Mouse (Mus musculus) myocyte (in vitro differentiated cells): ENCODE results near the gene Fat2. TPM values are rescaled to one million over a fixed set of nuclear protein-coding genes. Genes with fewer than 3 reads are reported as not detected.

Experiments used
- H3K27me3 ChIP-seq: one replicate; pipeline ENCODE4 v1.6.1; 2011; ENCODE audit not compliant: control insufficient read depth, insufficient read depth, insufficient read length
- H3K36me3 ChIP-seq: one replicate; pipeline ENCODE4 v1.6.1; 2011; ENCODE audit not compliant: control insufficient read depth, insufficient read depth
- H3K4me2 ChIP-seq: one replicate; pipeline ENCODE4 v1.6.1; 2011; ENCODE audit warnings: low read depth, control low read depth
- H3K4me3 ChIP-seq: one replicate; pipeline ENCODE4 v1.5.1; 2011; ENCODE audit warnings: mild to moderate bottlenecking, control low read depth, moderate library complexity
- H3K79me2 ChIP-seq: one replicate; pipeline ENCODE4 v1.6.1; 2011; ENCODE audit not compliant: control insufficient read depth, insufficient read depth
- H3ac ChIP-seq: one replicate; pipeline ENCODE4 v1.6.1; 2011; ENCODE audit not compliant: control insufficient read depth, insufficient read length
- CEBPB ChIP-seq: IDR thresholded peaks from 2 replicates; pipeline ENCODE4 v1.6.1; 2011; ENCODE audit warnings: mild to moderate bottlenecking, moderate library complexity; ENCODE audit not compliant: poor library complexity, insufficient read depth, severe bottlenecking
- E2F4 ChIP-seq: IDR thresholded peaks from one replicate; pipeline ENCODE4 v1.6.1; 2011; ENCODE audit warnings: mild to moderate bottlenecking, control low read depth, moderate library complexity; ENCODE audit not compliant: insufficient read depth
- MAX ChIP-seq: IDR thresholded peaks from one replicate; pipeline ENCODE4 v1.6.1; 2011; ENCODE audit warnings: low read depth, mild to moderate bottlenecking, control low read depth
- MYOD1 ChIP-seq, 3 experiments: IDR thresholded peaks; one replicate each; pipeline ENCODE4 v1.6.1; 2011; ENCODE audit warnings: control low read depth in 2 of 3, low read depth in 2 of 3, mild to moderate bottlenecking in 2 of 3, moderate library complexity in 1 of 3; ENCODE audit not compliant: insufficient read length in 2 of 3, control insufficient read depth in 1 of 3
- MYOG ChIP-seq, 3 experiments: IDR thresholded peaks; one replicate each; pipeline ENCODE4 v1.6.1; 2011; ENCODE audit warnings: control low read depth in 2 of 3, low read depth in 2 of 3, mild to moderate bottlenecking in 2 of 3; ENCODE audit not compliant: insufficient read length in 2 of 3, control insufficient read depth in 1 of 3, insufficient read depth in 1 of 3
- POLR2A ChIP-seq: IDR thresholded peaks from one replicate; pipeline ENCODE4 v1.6.1; 2011; ENCODE audit warnings: low read depth, mild to moderate bottlenecking, control low read depth, moderate library complexity; ENCODE audit not compliant: insufficient read length
- POLR2AphosphoS2 ChIP-seq: IDR thresholded peaks from one replicate; pipeline ENCODE4 v1.6.1; 2011; ENCODE audit warnings: low read depth, control low read depth; ENCODE audit not compliant: insufficient read length
- REST ChIP-seq: IDR thresholded peaks from one replicate; pipeline ENCODE4 v1.6.1; 2011; ENCODE audit warnings: mild to moderate bottlenecking, control low read depth, moderate library complexity; ENCODE audit not compliant: insufficient read depth, insufficient read length
- SRF ChIP-seq: IDR thresholded peaks from one replicate; pipeline ENCODE4 v1.6.1; 2011; ENCODE audit warnings: low read depth; ENCODE audit not compliant: control insufficient read depth, insufficient read length
- TCF12 ChIP-seq: IDR thresholded peaks from one replicate; pipeline ENCODE4 v1.6.1; 2011; ENCODE audit warnings: mild to moderate bottlenecking, control low read depth; ENCODE audit not compliant: poor library complexity, insufficient read depth, severe bottlenecking
- TCF3 ChIP-seq: IDR thresholded peaks from one replicate; pipeline ENCODE4 v1.6.1; 2011; ENCODE audit warnings: low read depth, control low read depth; ENCODE audit not compliant: insufficient read length
- USF1 ChIP-seq: IDR thresholded peaks from one replicate; pipeline ENCODE4 v1.6.1; 2011; ENCODE audit warnings: low read depth, mild to moderate bottlenecking, control low read depth, moderate library complexity
- polyA plus RNA-seq: library from polyadenylated mRNA; unstranded; fragments of >200 nt; fragmentation: generic; extraction: Trizol; gene quantifications from one replicate; pipeline ENCODE4 v1.2.1, GENCODE M21; 2012; ENCODE audit warnings: missing spikeins

The Fat2 gene
- polyA plus RNA-seq, 1 experiment: 0.06 TPM

DNA sequence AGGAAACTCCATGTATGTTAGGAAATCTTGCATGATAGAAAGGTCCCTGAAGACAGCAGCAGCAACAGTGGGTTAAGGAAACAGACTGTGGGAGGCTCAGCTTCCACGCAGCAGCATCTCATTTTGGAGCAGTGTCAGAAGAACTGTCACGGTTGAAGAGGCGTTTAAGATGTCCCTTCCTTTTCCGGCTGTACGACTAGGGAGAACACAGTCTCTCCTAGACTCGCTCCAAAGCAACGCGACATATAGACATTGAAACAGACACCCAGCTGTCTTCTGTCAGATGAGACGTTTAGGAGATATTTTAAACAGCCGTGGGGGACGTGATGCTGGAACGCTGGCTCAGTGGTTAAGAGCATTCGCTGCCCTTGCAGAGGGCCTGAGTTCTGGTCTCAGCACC lies 119.5 kb downstream of the Fat2 start:
- no peak overlapping the region for H3K4me2 ChIP-seq
- H3ac ChIP-seq: no peak overlapping the region
- peaks cover 4% of the 10 kb centered on the region for H3K79me2 ChIP-seq
- no peaks in the 10 kb centered on the region for H3K36me3 ChIP-seq
- TF ChIP-seq TCF3 (no peak), MYOD1 (IDR thresholded peaks at IDR 0.05; ENCODE audit: control insufficient read depth in 1 of 3, insufficient read length in 2 of 3, low read depth in 2 of 3) (no peak), REST (no peak), MAX (no peak), POLR2AphosphoS2 (no peak), MYOG (IDR thresholded peaks at IDR 0.05; ENCODE audit: control insufficient read depth in 1 of 3, insufficient read depth in 1 of 3, insufficient read length in 2 of 3, low read depth in 2 of 3) (no peak), SRF (no peak), POLR2A (no peak), TCF12 (no peak), USF1 (no peak), E2F4 (no peak), CEBPB (no peak)
- no peak overlapping the region for H3K4me3 ChIP-seq
- no peaks in the 10 kb centered on the region for H3K27me3 ChIP-seq

DNA sequence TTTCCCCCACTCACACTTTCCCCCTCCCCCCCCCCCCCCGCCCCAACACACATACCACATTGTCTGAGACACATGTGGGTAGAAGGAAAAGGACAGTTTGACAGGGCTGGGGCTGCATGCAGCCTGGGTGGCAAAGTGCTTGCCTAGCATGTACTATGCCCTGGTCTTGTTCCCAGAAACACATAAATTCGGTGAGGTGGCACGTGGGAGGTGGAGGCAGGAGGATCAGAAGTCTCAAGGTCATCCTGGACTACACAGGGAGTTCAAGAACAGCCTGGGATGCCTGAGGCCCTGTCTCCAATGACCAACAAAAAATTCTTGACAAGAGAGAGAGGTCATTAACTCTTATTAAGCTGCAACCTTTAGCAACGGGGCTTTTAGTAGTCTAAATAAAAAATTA lies 120.3 kb downstream of the Fat2 start:
- Histone ChIP-seq H3K79me2 (peaks cover 4% of the 10 kb centered on the region), H3K4me2 (no peak overlapping the region), H3K4me3 (no peak overlapping the region), H3K27me3 (no peaks in the 10 kb centered on the region), H3K36me3 (no peaks in the 10 kb centered on the region), H3ac (no peak overlapping the region)
- TF ChIP-seq TCF3: no peak

DNA sequence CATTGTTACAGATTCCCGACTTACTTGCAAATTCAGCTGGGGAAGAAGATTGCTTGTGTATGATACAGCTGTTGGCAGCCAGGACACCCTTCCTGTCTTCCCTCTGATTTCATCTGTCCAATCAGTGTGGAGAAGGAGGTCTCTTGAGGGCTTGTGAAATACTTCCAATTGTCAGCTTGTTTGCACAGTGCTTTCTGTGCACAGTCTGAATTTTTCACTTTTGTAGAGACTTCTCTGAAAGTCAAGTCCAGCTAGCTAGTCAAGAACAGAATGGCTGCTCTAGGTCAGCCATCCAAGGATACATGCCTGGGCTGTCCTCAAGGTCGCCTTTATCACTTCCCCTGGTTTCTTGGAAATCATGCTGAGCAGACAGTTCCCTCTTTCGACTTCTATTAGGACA lies 121.4 kb downstream of the Fat2 start:
- Histone ChIP-seq H3K27me3 (no peaks in the 10 kb centered on the region), H3K79me2 (peaks cover 4% of the 10 kb centered on the region), H3K4me3 (no peak overlapping the region), H3K36me3 (no peaks in the 10 kb centered on the region), H3K4me2 (no peak overlapping the region), H3ac (no peak overlapping the region)
- TF ChIP-seq SRF: no peak
- TF ChIP-seq TCF12: no peak
- TF ChIP-seq E2F4: no peak
- no peak for TF ChIP-seq CEBPB
- TF ChIP-seq POLR2A: no peak
- TF ChIP-seq MAX: no peak
- TF ChIP-seq REST: no peak
- TF ChIP-seq MYOD1 (IDR thresholded peaks at IDR 0.05; ENCODE audit: control insufficient read depth in 1 of 3, insufficient read length in 2 of 3, low read depth in 2 of 3): no peak
- TF ChIP-seq POLR2AphosphoS2: no peak
- no peak for TF ChIP-seq USF1

DNA sequence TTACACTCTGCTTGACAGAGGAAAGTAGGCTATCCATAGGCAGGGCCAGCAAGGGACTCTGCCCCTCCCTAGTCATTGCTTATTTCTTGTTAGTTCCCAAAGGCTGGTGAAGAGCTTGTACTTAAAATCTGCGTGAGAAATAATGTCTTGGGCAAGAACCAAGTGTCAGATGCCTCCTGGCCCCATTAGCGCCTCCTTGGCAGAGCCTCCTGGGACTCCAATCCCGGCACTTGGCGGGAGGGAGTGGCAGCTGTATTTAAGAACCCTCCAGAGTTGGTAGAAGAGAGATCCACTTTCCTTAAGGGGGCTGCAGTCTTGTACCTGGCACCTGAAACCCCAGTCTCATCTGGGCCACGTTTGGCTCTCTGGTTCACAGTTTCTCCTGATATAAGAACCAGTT lies 122.2 kb downstream of the Fat2 start:
- no peak for TF ChIP-seq TCF3
- TF ChIP-seq POLR2A: no peak
- TF ChIP-seq REST: no peak
- no peak for TF ChIP-seq MYOD1 (IDR thresholded peaks at IDR 0.05; ENCODE audit: control insufficient read depth in 1 of 3, insufficient read length in 2 of 3, low read depth in 2 of 3)
- TF ChIP-seq SRF: no peak
- TF ChIP-seq MAX: no peak
- TF ChIP-seq USF1: no peak
- no peak for TF ChIP-seq MYOG (IDR thresholded peaks at IDR 0.05; ENCODE audit: control insufficient read depth in 1 of 3, insufficient read depth in 1 of 3, insufficient read length in 2 of 3, low read depth in 2 of 3)
- no peak for TF ChIP-seq E2F4
- no peak for TF ChIP-seq CEBPB
- no peak for TF ChIP-seq TCF12
- no peak for TF ChIP-seq POLR2AphosphoS2
- Histone ChIP-seq H3ac (no peak overlapping the region), H3K27me3 (no peaks in the 10 kb centered on the region), H3K4me3 (no peak overlapping the region), H3K4me2 (no peak overlapping the region), H3K79me2 (peaks cover 4% of the 10 kb centered on the region), H3K36me3 (no peaks in the 10 kb centered on the region)

- Histone ChIP-seq H3ac (no peak overlapping the region), H3K4me3 (no peak overlapping the region), H3K79me2 (peaks cover 4% of the 10 kb centered on the region), H3K27me3 (no peaks in the 10 kb centered on the region), H3K36me3 (no peaks in the 10 kb centered on the region), H3K4me2 (no peak overlapping the region)
- no peak for TF ChIP-seq POLR2A
- TF ChIP-seq MYOG (IDR thresholded peaks at IDR 0.05; ENCODE audit: control insufficient read depth in 1 of 3, insufficient read depth in 1 of 3, insufficient read length in 2 of 3, low read depth in 2 of 3): no peak
- TF ChIP-seq POLR2AphosphoS2: no peak
- TF ChIP-seq MAX: no peak
- TF ChIP-seq TCF12: no peak
- no peak for TF ChIP-seq SRF
- no peak for TF ChIP-seq E2F4
- no peak for TF ChIP-seq USF1
- no peak for TF ChIP-seq REST
- TF ChIP-seq CEBPB: no peak
- no peak for TF ChIP-seq TCF3
- no peak for TF ChIP-seq MYOD1 (IDR thresholded peaks at IDR 0.05; ENCODE audit: control insufficient read depth in 1 of 3, insufficient read length in 2 of 3, low read depth in 2 of 3)
Observed at GRCm38 (mm10) chr11:55213518-55213917, 122.8 kb downstream of the Fat2 start.
